Mouse (Mus musculus): ENCODE measurements around the gene Rdh19. TPM values are rescaled to one million over a fixed set of nuclear protein-coding genes. Genes with fewer than 3 reads are reported as not detected.
A peak's percentile ranks its signal among the peaks of the same experiment; 100 is the strongest.
"Not testable (repeated sequence)": the region's sequence is repeated elsewhere in the genome, so short reads cannot be mapped to it uniquely, and the experiment has no call there.

Gene Rdh19
- polyA plus RNA-seq, 1 experiment from 2014 or later: not detected

GRCm38 (mm10) chr10:127881041-127881440 is 31.3 kb downstream of the Rdh19 start:
- Histone ChIP-seq H3K27ac (replicated peaks) (no peak overlapping the region), H3K36me3 (no peaks in the 10 kb centered on the region), H3K4me3 (no peak overlapping the region), H3K9ac (no peak overlapping the region), H3K27me3 (replicated peaks) (no peaks in the 10 kb centered on the region), H3K9me3 (no peaks in the 10 kb centered on the region), H3K4me1 (peaks cover 11% of the 10 kb centered on the region; the same call in 1 of the 2 replicates), H3K4me2 (no peak overlapping the region)
- ATAC-seq (ENCODE audit: extremely low read depth, insufficient number of reproducible peaks, low FRiP score, low TSS enrichment): no peak
- 83% methylated on average over 4 of the region's 4 CpGs for WGBS

- H3K4me3 ChIP-seq: no peak overlapping the region
- WGBS: 67% methylated on average over 1 of the region's 1 CpGs
- H3K9ac ChIP-seq: no peak overlapping the region
- no peak overlapping the region for H3K4me2 ChIP-seq
- peaks cover 5% of the 10 kb centered on the region; the same call in 1 of the 2 replicates for H3K4me1 ChIP-seq
- H3K36me3 ChIP-seq: no peaks in the 10 kb centered on the region
- H3K27ac ChIP-seq (replicated peaks): no peak overlapping the region
- H3K27me3 ChIP-seq (replicated peaks): no peaks in the 10 kb centered on the region
- no peaks in the 10 kb centered on the region for H3K9me3 ChIP-seq
- ATAC-seq (ENCODE audit: extremely low read depth, insufficient number of reproducible peaks, low FRiP score, low TSS enrichment): no peak
Measured at GRCm38 (mm10) chr10:127886551-127886950, 36.8 kb downstream of the Rdh19 start.

- no peaks in the 10 kb centered on the region for H3K27me3 ChIP-seq (replicated peaks)
- no peak overlapping the region for H3K4me2 ChIP-seq
- no peak overlapping the region for H3K9ac ChIP-seq
- no peak for ATAC-seq (ENCODE audit: extremely low read depth, insufficient number of reproducible peaks, low FRiP score, low TSS enrichment)
- no peak overlapping the region for H3K4me3 ChIP-seq
- 72% methylated on average over 4 of the region's 4 CpGs for WGBS
- H3K36me3 ChIP-seq: no peaks in the 10 kb centered on the region
- H3K27ac ChIP-seq (replicated peaks): no peak overlapping the region
- peaks cover 5% of the 10 kb centered on the region; the same call in 1 of the 2 replicates for H3K4me1 ChIP-seq
- H3K9me3 ChIP-seq: no peaks in the 10 kb centered on the region
Measured at GRCm38 (mm10) chr10:127886971-127887370, 37.2 kb downstream of the Rdh19 start.

GRCm38 (mm10) chr10:127888605-127889004 is 38.9 kb downstream of the Rdh19 start, which contains the start of gene Rdh7:
Rdh7 (minus strand) TSS chr10:127888817.
- H3K9ac ChIP-seq: no peak within 1 kb of the TSS
- no peaks in the 10 kb centered on the region for H3K36me3 ChIP-seq
- H3K9me3 ChIP-seq: no peaks in the 10 kb centered on the region
- H3K4me1 ChIP-seq: peaks cover 5% of the 10 kb centered on the region
- no peak within 1 kb of the TSS for H3K4me2 ChIP-seq
- H3K27me3 ChIP-seq (replicated peaks): no peaks in the 10 kb centered on the region
- no peak for ATAC-seq (ENCODE audit: extremely low read depth, insufficient number of reproducible peaks, low FRiP score, low TSS enrichment)
- no peak within 1 kb of the TSS for H3K27ac ChIP-seq (replicated peaks)
- H3K4me3 ChIP-seq: no peak within 1 kb of the TSS

GRCm38 (mm10) chr10:127891481-127891880 is 41.8 kb downstream of the Rdh19 start:
- Histone ChIP-seq H3K27ac (replicated peaks) (no peak overlapping the region), H3K4me2 (no peak overlapping the region), H3K4me1 (peaks cover 8% of the 10 kb centered on the region), H3K4me3 (no peak overlapping the region), H3K9me3 (no peaks in the 10 kb centered on the region), H3K9ac (no peak overlapping the region), H3K36me3 (no peaks in the 10 kb centered on the region), H3K27me3 (replicated peaks) (no peaks in the 10 kb centered on the region)
- WGBS: 67% methylated on average over 1 of the region's 1 CpGs
- no peak for ATAC-seq (ENCODE audit: extremely low read depth, insufficient number of reproducible peaks, low FRiP score, low TSS enrichment)

- ATAC-seq (ENCODE audit: extremely low read depth, insufficient number of reproducible peaks, low FRiP score, low TSS enrichment); H3K9me3 ChIP-seq; H3K4me1 ChIP-seq; H3K4me3 ChIP-seq; H3K9ac ChIP-seq; H3K4me2 ChIP-seq; H3K36me3 ChIP-seq; H3K27me3 ChIP-seq (replicated peaks): not testable (repeated sequence)
- 50% methylated on average over 5 of the region's 5 CpGs for WGBS
- H3K27ac ChIP-seq (replicated peaks): 0 out of 2 replicates have a peak overlapping the region, but pooled peaks have one; percentile 20
Measured at GRCm38 (mm10) chr10:127893163-127894022, 43.7 kb downstream of the Rdh19 start.

GRCm38 (mm10) chr10:127896705-127897104 is 47.0 kb downstream of the Rdh19 start:
- no peak overlapping the region for H3K4me3 ChIP-seq
- H3K9me3 ChIP-seq: no peaks in the 10 kb centered on the region
- ATAC-seq (ENCODE audit: extremely low read depth, insufficient number of reproducible peaks, low FRiP score, low TSS enrichment): no peak
- no peaks in the 10 kb centered on the region; the same call in 1 of the 2 replicates for H3K27me3 ChIP-seq (replicated peaks)
- no peak overlapping the region for H3K9ac ChIP-seq
- no peak overlapping the region for H3K27ac ChIP-seq (replicated peaks)
- peaks cover 3% of the 10 kb centered on the region; the same call in 1 of the 2 replicates for H3K4me1 ChIP-seq
- no peaks in the 10 kb centered on the region for H3K36me3 ChIP-seq
- 50% methylated on average over 5 of the region's 5 CpGs for WGBS
- no peak overlapping the region for H3K4me2 ChIP-seq

- Histone ChIP-seq H3K9ac (no peak overlapping the region), H3K4me3 (no peak overlapping the region), H3K4me1 (peaks cover 3% of the 10 kb centered on the region; the same call in 1 of the 2 replicates), H3K36me3 (no peaks in the 10 kb centered on the region), H3K27ac (replicated peaks) (no peak overlapping the region), H3K4me2 (no peak overlapping the region), H3K9me3 (no peaks in the 10 kb centered on the region), H3K27me3 (replicated peaks) (no peaks in the 10 kb centered on the region; the same call in 1 of the 2 replicates)
- no peak for ATAC-seq (ENCODE audit: extremely low read depth, insufficient number of reproducible peaks, low FRiP score, low TSS enrichment)
- 74% methylated on average over 3 of the region's 3 CpGs for WGBS
Measured at GRCm38 (mm10) chr10:127897506-127897905, 47.8 kb downstream of the Rdh19 start.

- H3K27me3 ChIP-seq (replicated peaks): no peaks in the 10 kb centered on the region; the same call in 1 of the 2 replicates
- no peaks in the 10 kb centered on the region for H3K9me3 ChIP-seq
Measured at GRCm38 (mm10) chr10:127898218-127898617, 48.5 kb downstream of the Rdh19 start, which contains the start of gene Sdr9c7. Sdr9c7 (plus strand) TSS chr10:127898518.

GRCm38 (mm10) chr10:127899783-127900182 is 50.1 kb downstream of the Rdh19 start:
- H3K4me1 ChIP-seq: peaks cover 1% of the 10 kb centered on the region
- no peak overlapping the region for H3K4me3 ChIP-seq
- H3K27me3 ChIP-seq (replicated peaks): no peaks in the 10 kb centered on the region; the same call in 1 of the 2 replicates
- no peak overlapping the region for H3K9ac ChIP-seq
- ATAC-seq (ENCODE audit: extremely low read depth, insufficient number of reproducible peaks, low FRiP score, low TSS enrichment): no peak
- WGBS: 62% methylated on average over 5 of the region's 5 CpGs
- no peak overlapping the region for H3K4me2 ChIP-seq
- no peak overlapping the region for H3K27ac ChIP-seq (replicated peaks)
- H3K9me3 ChIP-seq: no peaks in the 10 kb centered on the region
- no peaks in the 10 kb centered on the region for H3K36me3 ChIP-seq

More at GRCm38 (mm10) chr10:127898218-127898617, 48.5 kb downstream of the Rdh19 start, which contains the start of gene Sdr9c7:
- Histone ChIP-seq H3K9ac (no peak within 1 kb of the TSS), H3K4me1 (peaks cover 3% of the 10 kb centered on the region; the same call in 1 of the 2 replicates), H3K4me3 (no peak within 1 kb of the TSS), H3K27ac (replicated peaks) (no peak within 1 kb of the TSS), H3K36me3 (no peaks in the 10 kb centered on the region), H3K4me2 (no peak within 1 kb of the TSS)
- 75% methylated on average over 2 of the region's 2 CpGs for WGBS
- ATAC-seq (ENCODE audit: extremely low read depth, insufficient number of reproducible peaks, low FRiP score, low TSS enrichment): no peak

- ATAC-seq (ENCODE audit: extremely low read depth, insufficient number of reproducible peaks, low FRiP score, low TSS enrichment): no peak
- H3K4me1 ChIP-seq: peaks cover 7% of the 10 kb centered on the region
- no peak overlapping the region for H3K27ac ChIP-seq (replicated peaks)
- no peaks in the 10 kb centered on the region; the same call in 1 of the 2 replicates for H3K27me3 ChIP-seq (replicated peaks)
- H3K9ac ChIP-seq: no peak overlapping the region
- no peaks in the 10 kb centered on the region for H3K9me3 ChIP-seq
- H3K4me2 ChIP-seq: no peak overlapping the region
- H3K36me3 ChIP-seq: no peaks in the 10 kb centered on the region
- 66% methylated on average over 4 of the region's 4 CpGs for WGBS
- H3K4me3 ChIP-seq: no peak overlapping the region
Measured at GRCm38 (mm10) chr10:127901751-127902150, 52.0 kb downstream of the Rdh19 start.
